Mouse (Mus musculus) stomach, embryonic 14.5 days (tissue): Measurements from ENCODE around the gene Epor. TPM values are rescaled to one million over a fixed set of nuclear protein-coding genes. Genes with fewer than 3 reads are reported as not detected.

Experiments
- ATAC-seq: fragments of 200-750 bp; cut with Nextera tagmentation; 2 replicates; pipeline ENCODE4 v1.8.0; 2017; ENCODE audit warnings: low read depth, moderate TSS enrichment; ENCODE audit not compliant: insufficient number of reproducible peaks, insufficient read depth, low FRiP score
- H3K27ac ChIP-seq: fragments of 300-500 bp; sonication (generic); 2 replicates; pipeline ENCODE4 v1.5.1; 2014; ENCODE audit warnings: mild to moderate bottlenecking, low read length, moderate library complexity, mixed read lengths
- H3K27me3 ChIP-seq: fragments of 300-500 bp; sonication (generic); 2 replicates; pipeline ENCODE4 v1.6.1; 2014; ENCODE audit warnings: low read length, control low read depth, mixed read lengths; ENCODE audit not compliant: control insufficient read depth, insufficient read depth
- H3K36me3 ChIP-seq: fragments of 300-500 bp; sonication (generic); 2 replicates; pipeline ENCODE4 v1.6.1; 2014; ENCODE audit warnings: mild to moderate bottlenecking, control low read depth, low read length, moderate library complexity, mixed read lengths; ENCODE audit not compliant: control insufficient read depth, insufficient read depth
- H3K4me1 ChIP-seq: fragments of 300-500 bp; sonication (generic); 2 replicates; pipeline ENCODE4 v1.6.1; 2014; ENCODE audit warnings: low read length, control low read depth, mixed read lengths; ENCODE audit not compliant: control insufficient read depth, insufficient read depth
- H3K4me2 ChIP-seq: fragments of 300-500 bp; sonication (generic); replicated peaks from 2 replicates; pipeline ENCODE4 v1.6.1; 2014; ENCODE audit warnings: low read depth, low read length, control low read depth
- H3K4me3 ChIP-seq: fragments of 300-500 bp; sonication (generic); 2 replicates; pipeline ENCODE4 v1.5.1; 2014; ENCODE audit warnings: low read depth, low read length, control low read depth
- H3K9ac ChIP-seq: fragments of 300-500 bp; sonication (generic); replicated peaks from 2 replicates; pipeline ENCODE4 v1.6.1; 2014; ENCODE audit warnings: low read depth, mild to moderate bottlenecking, control low read depth, low read length, moderate library complexity, mixed read lengths
- H3K9me3 ChIP-seq: fragments of 300-500 bp; sonication (generic); 2 replicates; pipeline ENCODE4 v1.6.1; 2016; ENCODE audit warnings: low read depth, low read length, control low read depth; ENCODE audit not compliant: control insufficient read depth
- WGBS: fragments of 180-500 bp; shearing (Covaris S2); extraction: QIAGEN DNeasy Blood & Tissue Kit; methylation state at CpG from one replicate; pipeline ENCODE4 v1.1.7; 2014; 5-methylcytosine and 5-hydroxymethylcytosine counted together
- polyA plus RNA-seq: library from polyadenylated mRNA; unstranded; fragments of >200 nt; fragmentation: Nextera tagmentation; extraction: Ambion mirVana; gene quantifications from 2 replicates; pipeline ENCODE4 v1.2.1, GENCODE M21; 2014

Gene Epor
- polyA plus RNA-seq, 1 experiment from 2014 or later: 6.4 TPM

- no peak for ATAC-seq
- no peaks in the 10 kb centered on the region for H3K36me3 ChIP-seq
- WGBS: 72% methylated on average over 3 of the region's 3 CpGs
- H3K27ac ChIP-seq: no peak overlapping the region
- H3K9ac ChIP-seq: no peak overlapping the region
- no peaks in the 10 kb centered on the region for H3K27me3 ChIP-seq
- no peak overlapping the region for H3K4me2 ChIP-seq
- no peaks in the 10 kb centered on the region for H3K9me3 ChIP-seq
- no peak overlapping the region for H3K4me3 ChIP-seq
- H3K4me1 ChIP-seq: no peaks in the 10 kb centered on the region; the same call in 1 of the 2 replicates
These were observed 11.3 kb downstream of the Epor start for GRCm38 (mm10) chr9:21951977-21952376.

- H3K4me3 ChIP-seq: no peak overlapping the region
- H3K4me1 ChIP-seq: no peaks in the 10 kb centered on the region; the same call in 1 of the 2 replicates
- ATAC-seq: no peak
- 11% methylated on average over 11 of the region's 11 CpGs for WGBS
- H3K27ac ChIP-seq: no peak overlapping the region
- no peak overlapping the region for H3K4me2 ChIP-seq
- no peaks in the 10 kb centered on the region for H3K27me3 ChIP-seq
- H3K9me3 ChIP-seq: no peaks in the 10 kb centered on the region
- no peaks in the 10 kb centered on the region for H3K36me3 ChIP-seq
- no peak overlapping the region for H3K9ac ChIP-seq
These were observed 13.0 kb downstream of the Epor start for GRCm38 (mm10) chr9:21950322-21950721.

- H3K27me3 ChIP-seq: no peaks in the 10 kb centered on the region
These were observed 14.5 kb downstream of the Epor start for GRCm38 (mm10) chr9:21948790-21949189.

GRCm38 (mm10) chr9:21948146-21948545 is 15.2 kb downstream of the Epor start:
- Histone ChIP-seq H3K4me3 (no peak overlapping the region), H3K4me2 (no peak overlapping the region), H3K9me3 (no peaks in the 10 kb centered on the region), H3K27me3 (no peaks in the 10 kb centered on the region), H3K9ac (no peak overlapping the region), H3K27ac (no peak overlapping the region), H3K36me3 (no peaks in the 10 kb centered on the region), H3K4me1 (no peaks in the 10 kb centered on the region; the same call in 1 of the 2 replicates)
- 52% methylated on average over 8 of the region's 8 CpGs for WGBS
- no peak for ATAC-seq

More at GRCm38 (mm10) chr9:21948790-21949189, 14.5 kb downstream of the Epor start:
- H3K27ac ChIP-seq: no peak overlapping the region
- no peak for ATAC-seq
- H3K4me2 ChIP-seq: no peak overlapping the region
- no peaks in the 10 kb centered on the region for H3K9me3 ChIP-seq
- WGBS: 61% methylated on average over 6 of the region's 6 CpGs
- no peak overlapping the region for H3K9ac ChIP-seq
- H3K4me3 ChIP-seq: no peak overlapping the region
- no peaks in the 10 kb centered on the region; the same call in 1 of the 2 replicates for H3K4me1 ChIP-seq
- H3K36me3 ChIP-seq: no peaks in the 10 kb centered on the region

GRCm38 (mm10) chr9:21947540-21948130 is 15.7 kb downstream of the Epor start:
- Histone ChIP-seq H3K9me3 (no peaks in the 10 kb centered on the region), H3K9ac (no peak overlapping the region), H3K4me1 (no peaks in the 10 kb centered on the region; the same call in 1 of the 2 replicates), H3K4me3 (no peak overlapping the region), H3K27me3 (no peaks in the 10 kb centered on the region), H3K27ac (no peak overlapping the region), H3K36me3 (no peaks in the 10 kb centered on the region), H3K4me2 (no peak overlapping the region; the same call in 1 of the 2 replicates)
- ATAC-seq: no peak; the same call in 1 of the 2 replicates
- WGBS: 6% methylated on average over 28 of the region's 28 CpGs

- no peak overlapping the region for H3K9ac ChIP-seq
These were observed 19.0 kb downstream of the Epor start for GRCm38 (mm10) chr9:21944267-21944666.

GRCm38 (mm10) chr9:21943638-21944037 is 19.7 kb downstream of the Epor start:
- Histone ChIP-seq H3K36me3 (no peaks in the 10 kb centered on the region), H3K9me3 (no peaks in the 10 kb centered on the region), H3K4me1 (no peaks in the 10 kb centered on the region; the same call in 1 of the 2 replicates), H3K27me3 (no peaks in the 10 kb centered on the region), H3K4me2 (no peak overlapping the region), H3K27ac (no peak overlapping the region), H3K4me3 (no peak overlapping the region), H3K9ac (no peak overlapping the region)
- 48% methylated on average over 12 of the region's 12 CpGs for WGBS
- ATAC-seq: no peak

More at GRCm38 (mm10) chr9:21944267-21944666, 19.0 kb downstream of the Epor start:
- no peaks in the 10 kb centered on the region; the same call in 1 of the 2 replicates for H3K4me1 ChIP-seq
- ATAC-seq: peak; percentile 33; the same call in 1 of the 2 replicates
- H3K4me3 ChIP-seq: no peak overlapping the region
- 17% methylated on average over 23 of the region's 23 CpGs for WGBS
- no peak overlapping the region for H3K27ac ChIP-seq
- no peaks in the 10 kb centered on the region for H3K36me3 ChIP-seq
- no peak overlapping the region for H3K4me2 ChIP-seq
- no peaks in the 10 kb centered on the region for H3K9me3 ChIP-seq
- H3K27me3 ChIP-seq: no peaks in the 10 kb centered on the region

- no peak overlapping the region for H3K4me3 ChIP-seq
- no peak overlapping the region for H3K27ac ChIP-seq
- H3K9ac ChIP-seq: no peak overlapping the region
- no peak overlapping the region for H3K4me2 ChIP-seq
- no peaks in the 10 kb centered on the region for H3K9me3 ChIP-seq
- no peaks in the 10 kb centered on the region for H3K36me3 ChIP-seq
- 73% methylated on average over 11 of the region's 12 CpGs for WGBS
- no peaks in the 10 kb centered on the region for H3K27me3 ChIP-seq
- H3K4me1 ChIP-seq: no peaks in the 10 kb centered on the region; the same call in 1 of the 2 replicates
- ATAC-seq: no peak
These were observed 20.3 kb downstream of the Epor start for GRCm38 (mm10) chr9:21943046-21943445.
